Mouse (Mus musculus) hindbrain, embryonic 10.5 days (tissue): ENCODE data around the gene Gm44805. TPM values are rescaled to one million over a fixed set of nuclear protein-coding genes. Genes with fewer than 3 reads are reported as not detected.

Experiments used
- DNase-seq: peaks from one replicate; pipeline ENCODE4 v3.0.0-alpha.2; 2017; ENCODE audit warnings: low spot score
- H3K27ac ChIP-seq: fragments of 300-500 bp; sonication (generic); 2 replicates; pipeline ENCODE4 v1.5.1; 2016; ENCODE audit warnings: mild to moderate bottlenecking, moderate library complexity
- H3K27me3 ChIP-seq: fragments of 300-500 bp; sonication (generic); 2 replicates; pipeline ENCODE4 v1.6.1; 2016; ENCODE audit warnings: mild to moderate bottlenecking; ENCODE audit not compliant: poor library complexity, insufficient read depth, severe bottlenecking
- H3K36me3 ChIP-seq: fragments of 300-500 bp; sonication (generic); 2 replicates; pipeline ENCODE4 v1.6.1; 2016; ENCODE audit warnings: mild to moderate bottlenecking, moderate library complexity
- H3K4me1 ChIP-seq: fragments of 300-500 bp; sonication (generic); replicated peaks from 2 replicates; pipeline ENCODE4 v1.6.1; 2016; ENCODE audit warnings: mild to moderate bottlenecking
- H3K4me3 ChIP-seq: fragments of 300-500 bp; sonication (generic); 2 replicates; pipeline ENCODE4 v1.5.1; 2016; ENCODE audit warnings: mild to moderate bottlenecking, moderate library complexity
- H3K9me3 ChIP-seq: fragments of 300-500 bp; sonication (generic); 2 replicates; pipeline ENCODE4 v1.6.1; 2016; ENCODE audit warnings: mild to moderate bottlenecking, moderate library complexity
- WGBS: fragments of 180-500 bp; shearing (Covaris S2); methylation state at CpG from one replicate; pipeline ENCODE4 v1.1.7; 2016; 5-methylcytosine and 5-hydroxymethylcytosine counted together
- polyA plus RNA-seq: library from polyadenylated mRNA; unstranded; fragments of >200 nt; fragmentation: Nextera tagmentation; extraction: Ambion mirVana; gene quantifications from 2 replicates; pipeline ENCODE4 v1.2.1, GENCODE M21; 2016

Gene Gm44805
- polyA plus RNA-seq, 1 experiment from 2014 or later, result not detected

DNA sequence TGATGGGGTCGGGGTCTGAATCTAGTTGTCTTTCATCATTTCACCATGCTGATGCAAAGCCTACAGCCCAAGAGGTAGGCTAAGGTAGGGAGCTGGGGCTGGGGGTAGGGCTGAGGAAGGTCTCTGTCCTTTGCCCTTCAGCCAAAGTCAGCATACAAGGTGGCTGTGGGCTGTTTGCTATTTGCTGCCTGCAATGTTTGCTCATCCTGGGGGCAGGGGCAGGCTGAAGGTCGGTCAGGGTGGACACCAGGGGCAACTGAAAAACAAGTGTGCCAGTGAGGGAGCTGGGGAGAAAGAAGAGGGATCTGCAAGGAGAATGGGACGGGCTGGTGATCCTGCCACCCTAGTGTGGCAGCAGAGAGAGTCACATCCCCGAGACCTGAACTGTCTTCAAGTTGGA, 4.2 kb upstream of the Gm44805 start:
- Histone ChIP-seq H3K36me3 (no peaks in the 10 kb centered on the region), H3K27ac (no peak overlapping the region), H3K4me1 (no peaks in the 10 kb centered on the region), H3K9me3 (no peaks in the 10 kb centered on the region), H3K27me3 (no peaks in the 10 kb centered on the region), H3K4me3 (no peak overlapping the region)
- 69% methylated on average over 4 of the region's 4 CpGs for WGBS
- DNase-seq, result no peak

DNA sequence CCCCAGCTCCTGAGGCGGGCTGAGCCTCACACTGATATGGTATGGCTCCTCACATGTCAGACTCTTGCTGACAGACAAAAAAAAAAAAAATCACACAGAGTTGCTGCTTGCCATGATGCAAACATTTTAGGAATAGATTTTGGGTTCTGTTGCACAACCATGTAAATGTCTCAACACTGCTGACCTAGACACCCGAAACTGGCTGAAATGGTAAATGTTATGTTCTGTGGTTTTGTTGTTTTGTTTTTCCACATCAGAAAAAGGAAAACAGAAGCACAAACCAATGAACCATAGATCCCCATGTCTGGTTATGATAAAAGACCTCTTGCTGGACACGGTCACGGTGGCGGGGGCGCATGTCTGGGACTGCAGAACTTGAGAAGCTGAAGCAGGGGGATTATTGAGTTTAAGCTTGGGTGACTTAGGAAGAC, 2.6 kb upstream of the Gm44805 start:
- no peaks in the 10 kb centered on the region for H3K9me3 ChIP-seq
- H3K36me3 ChIP-seq, result no peaks in the 10 kb centered on the region
- H3K27me3 ChIP-seq, result no peaks in the 10 kb centered on the region
- 80% methylated on average over 6 of the region's 6 CpGs for WGBS
- no peak overlapping the region for H3K4me3 ChIP-seq
- H3K27ac ChIP-seq, result no peak overlapping the region
- DNase-seq, result no peak
- H3K4me1 ChIP-seq, result no peaks in the 10 kb centered on the region

DNA sequence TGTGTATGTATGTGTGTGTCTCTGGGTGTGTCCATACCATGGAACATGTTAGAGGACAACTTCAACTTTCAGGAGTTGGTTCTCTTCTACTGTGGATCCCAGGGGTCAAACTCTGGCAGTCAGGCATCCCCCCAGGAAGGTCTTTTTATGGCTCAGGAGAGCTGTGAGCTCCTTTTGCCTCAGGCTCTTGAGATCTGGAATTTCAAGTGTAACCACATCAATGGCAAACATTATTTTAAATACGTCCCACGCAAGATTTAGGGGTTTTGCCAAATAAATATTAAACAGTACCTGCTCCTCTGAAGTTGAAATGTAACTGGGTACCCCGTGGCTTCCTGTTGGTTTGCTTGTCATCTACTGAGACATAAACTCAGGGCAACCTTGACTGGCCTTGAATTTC, 1.8 kb upstream of the Gm44805 start:
- Histone ChIP-seq H3K36me3 (no peaks in the 10 kb centered on the region), H3K4me1 (no peaks in the 10 kb centered on the region), H3K27ac (no peak overlapping the region), H3K27me3 (no peaks in the 10 kb centered on the region), H3K4me3 (no peak overlapping the region), H3K9me3 (no peaks in the 10 kb centered on the region)
- 85% methylated on average over 3 of the region's 3 CpGs for WGBS
- DNase-seq, result no peak

DNA sequence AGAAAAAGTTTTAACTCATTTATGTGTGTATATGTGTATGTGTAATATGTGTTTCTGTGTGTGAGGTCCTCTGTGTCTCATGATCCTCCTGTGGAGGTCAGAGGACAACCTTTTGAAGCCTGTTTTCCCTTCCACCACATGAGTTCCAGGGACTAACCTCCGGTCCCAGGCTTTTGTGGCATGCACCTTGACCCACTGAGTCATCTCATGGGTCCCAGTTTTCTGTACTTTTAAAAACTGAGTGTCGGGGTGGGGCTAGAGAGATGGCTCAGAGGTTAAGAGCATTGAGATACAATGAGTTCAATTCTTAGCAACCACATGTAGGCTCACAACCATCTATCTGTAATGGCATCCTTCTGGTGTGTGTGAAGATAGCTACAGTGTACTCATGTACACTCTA, 521 bp downstream of the Gm44805 start:
- Histone ChIP-seq H3K36me3 (no peaks in the 10 kb centered on the region), H3K4me3 (no peak overlapping the region), H3K27ac (no peak overlapping the region), H3K4me1 (no peaks in the 10 kb centered on the region), H3K9me3 (no peaks in the 10 kb centered on the region), H3K27me3 (no peaks in the 10 kb centered on the region)
- no peak for DNase-seq
- WGBS, result 85% methylated on average over 2 of the region's 2 CpGs

- no peaks in the 10 kb centered on the region for H3K4me1 ChIP-seq
- 91% methylated on average over 3 of the region's 3 CpGs for WGBS
- no peak for DNase-seq
These were observed 2.3 kb downstream of the Gm44805 start for GRCm38 (mm10) chr7:19678901-19679300.

GRCm38 (mm10) chr7:19677872-19678271, 3.4 kb downstream of the Gm44805 start, which contains the start of gene Apoc2:
Gene Apoc2 (minus strand): TSS chr7:19677941.
- DNase-seq, result no peak
- Histone ChIP-seq H3K4me3 (no peak within 1 kb of the TSS), H3K9me3 (no peaks in the 10 kb centered on the region), H3K4me1 (no peaks in the 10 kb centered on the region), H3K36me3 (no peaks in the 10 kb centered on the region), H3K27ac (no peak within 1 kb of the TSS), H3K27me3 (no peaks in the 10 kb centered on the region)
- 75% methylated on average over 8 of the region's 8 CpGs for WGBS

More at GRCm38 (mm10) chr7:19678901-19679300, 2.3 kb downstream of the Gm44805 start:
- Histone ChIP-seq H3K27me3 (no peaks in the 10 kb centered on the region), H3K4me3 (no peak overlapping the region), H3K9me3 (no peaks in the 10 kb centered on the region), H3K36me3 (no peaks in the 10 kb centered on the region), H3K27ac (no peak overlapping the region)

- DNase-seq, result no peak
- H3K27me3 ChIP-seq, result no peaks in the 10 kb centered on the region
- H3K36me3 ChIP-seq, result no peaks in the 10 kb centered on the region
- WGBS, result 82% methylated on average over 1 of the region's 1 CpGs
- no peak overlapping the region for H3K4me3 ChIP-seq
- H3K27ac ChIP-seq, result no peak overlapping the region
- no peaks in the 10 kb centered on the region for H3K9me3 ChIP-seq
- H3K4me1 ChIP-seq, result no peaks in the 10 kb centered on the region
These were observed 4.6 kb downstream of the Gm44805 start for GRCm38 (mm10) chr7:19676662-19677061.

GRCm38 (mm10) chr7:19675824-19676223, 5.4 kb downstream of the Gm44805 start:
- 81% methylated on average over 10 of the region's 10 CpGs for WGBS
- H3K36me3 ChIP-seq, result no peaks in the 10 kb centered on the region
- H3K4me3 ChIP-seq, result no peak overlapping the region
- no peaks in the 10 kb centered on the region for H3K27me3 ChIP-seq
- H3K9me3 ChIP-seq, result no peaks in the 10 kb centered on the region
- H3K4me1 ChIP-seq, result no peaks in the 10 kb centered on the region
- no peak overlapping the region for H3K27ac ChIP-seq
- no peak for DNase-seq

DNA sequence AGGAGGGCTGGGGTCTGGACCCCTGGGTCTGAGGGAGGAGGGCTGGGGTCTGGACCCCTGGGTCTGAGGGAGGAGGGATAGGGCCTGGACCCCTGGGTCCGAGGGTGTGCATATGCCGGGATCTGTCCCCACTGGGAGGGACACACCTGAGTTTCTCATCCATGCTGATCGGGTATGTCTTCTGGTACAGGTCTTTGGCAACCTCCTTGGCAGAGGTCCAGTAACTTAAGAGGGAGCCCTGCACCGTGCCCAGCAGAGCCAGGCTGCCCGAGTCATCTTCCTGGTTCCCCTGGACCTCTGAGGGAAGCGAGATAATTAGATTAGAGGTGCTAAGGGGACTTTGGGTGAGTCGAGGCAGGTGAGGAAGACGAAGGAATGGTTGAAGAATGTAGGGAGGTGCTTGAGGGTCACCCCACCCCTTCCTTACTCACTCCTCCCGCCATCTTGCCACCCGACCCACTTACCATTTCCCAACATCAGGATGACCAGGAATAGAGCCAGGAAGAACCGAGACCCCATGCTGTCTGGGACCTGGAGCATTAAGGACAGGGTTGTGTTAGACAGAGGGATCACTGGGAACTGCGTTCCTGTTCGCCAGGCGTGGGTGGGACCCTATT, 8.0 kb downstream of the Gm44805 start:
- Histone ChIP-seq H3K27ac (no peak overlapping the region), H3K4me3 (no peak overlapping the region), H3K36me3 (no peaks in the 10 kb centered on the region), H3K4me1 (peaks cover 6% of the 10 kb centered on the region), H3K9me3 (no peaks in the 10 kb centered on the region), H3K27me3 (no peaks in the 10 kb centered on the region)
- WGBS, result 73% methylated on average over 14 of the region's 14 CpGs
- no peak for DNase-seq

GRCm38 (mm10) chr7:19671511-19671910, 9.7 kb downstream of the Gm44805 start:
- DNase-seq, result no peak
- Histone ChIP-seq H3K27ac (no peak overlapping the region), H3K4me1 (peaks cover 6% of the 10 kb centered on the region), H3K4me3 (no peak overlapping the region), H3K9me3 (no peaks in the 10 kb centered on the region), H3K36me3 (no peaks in the 10 kb centered on the region), H3K27me3 (no peaks in the 10 kb centered on the region)
- 76% methylated on average over 10 of the region's 10 CpGs for WGBS

DNA sequence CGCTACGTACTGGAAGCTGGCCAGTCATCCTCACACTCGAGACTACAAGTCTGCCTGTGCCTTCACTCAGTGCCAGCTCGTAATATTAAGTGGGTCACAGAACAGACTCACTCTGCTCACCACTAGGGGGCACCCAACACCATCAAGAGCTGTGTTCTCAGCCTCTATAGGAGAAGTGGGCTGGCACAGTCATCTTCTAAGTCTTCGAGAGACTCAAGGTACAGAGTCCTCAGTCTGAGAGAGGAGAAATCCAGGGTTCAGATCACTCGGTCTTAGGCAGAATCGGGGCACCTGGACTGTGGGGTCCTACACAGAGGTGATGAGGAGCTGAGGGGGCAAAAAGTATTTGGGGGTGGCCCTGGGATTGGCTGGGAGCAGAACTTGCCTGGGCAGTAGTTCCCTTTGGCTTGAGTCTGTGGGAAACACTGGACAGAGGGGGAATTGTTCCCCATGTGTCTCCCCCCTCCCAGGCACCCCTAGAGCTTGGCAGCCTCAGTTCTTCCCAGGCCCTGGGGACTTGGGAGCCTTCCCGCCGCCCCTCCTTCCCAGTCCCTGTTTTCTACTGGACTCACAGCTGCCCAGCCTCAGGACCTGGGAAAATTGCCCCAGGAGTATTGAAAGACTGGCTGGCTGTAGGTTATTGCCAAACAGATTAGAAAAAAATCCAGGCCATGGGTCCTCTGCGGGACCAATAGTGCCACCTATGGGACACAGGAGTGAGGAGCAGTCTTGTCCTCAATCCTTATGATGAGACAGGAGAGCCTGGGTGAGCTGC, 12.1 kb downstream of the Gm44805 start:
- peak; percentile 89 for DNase-seq
- Histone ChIP-seq H3K4me1 (peaks cover 17% of the 10 kb centered on the region), H3K4me3 (peak overlapping the region; percentile 20; the same call in 1 of the 2 replicates), H3K27ac (peak overlapping the region; percentile 73), H3K36me3 (no peaks in the 10 kb centered on the region), H3K9me3 (no peaks in the 10 kb centered on the region), H3K27me3 (no peaks in the 10 kb centered on the region)
- 10% methylated on average over 10 of the region's 10 CpGs for WGBS

- no peak overlapping the region for H3K27ac ChIP-seq
- H3K36me3 ChIP-seq, result peaks cover 6% of the 10 kb centered on the region
- H3K4me3 ChIP-seq, result no peak overlapping the region
- no peaks in the 10 kb centered on the region for H3K9me3 ChIP-seq
- H3K4me1 ChIP-seq, result peaks cover 31% of the 10 kb centered on the region
- WGBS, result 81% methylated on average over 2 of the region's 2 CpGs
- DNase-seq, result no peak
- no peaks in the 10 kb centered on the region for H3K27me3 ChIP-seq
These were observed 13.8 kb downstream of the Gm44805 start for GRCm38 (mm10) chr7:19667434-19667833.

- no peaks in the 10 kb centered on the region for H3K27me3 ChIP-seq
- WGBS, result 66% methylated on average over 3 of the region's 3 CpGs
- H3K4me3 ChIP-seq, result no peak overlapping the region
- H3K4me1 ChIP-seq, result peaks cover 31% of the 10 kb centered on the region
- no peak for DNase-seq
- H3K27ac ChIP-seq, result no peak overlapping the region
- no peaks in the 10 kb centered on the region for H3K9me3 ChIP-seq
- peaks cover 13% of the 10 kb centered on the region for H3K36me3 ChIP-seq
These were observed 14.5 kb downstream of the Gm44805 start for GRCm38 (mm10) chr7:19666750-19667149.
